Mouse (Mus musculus): Measurements from ENCODE around the gene Dnah17.

Gene Dnah17

DNA sequence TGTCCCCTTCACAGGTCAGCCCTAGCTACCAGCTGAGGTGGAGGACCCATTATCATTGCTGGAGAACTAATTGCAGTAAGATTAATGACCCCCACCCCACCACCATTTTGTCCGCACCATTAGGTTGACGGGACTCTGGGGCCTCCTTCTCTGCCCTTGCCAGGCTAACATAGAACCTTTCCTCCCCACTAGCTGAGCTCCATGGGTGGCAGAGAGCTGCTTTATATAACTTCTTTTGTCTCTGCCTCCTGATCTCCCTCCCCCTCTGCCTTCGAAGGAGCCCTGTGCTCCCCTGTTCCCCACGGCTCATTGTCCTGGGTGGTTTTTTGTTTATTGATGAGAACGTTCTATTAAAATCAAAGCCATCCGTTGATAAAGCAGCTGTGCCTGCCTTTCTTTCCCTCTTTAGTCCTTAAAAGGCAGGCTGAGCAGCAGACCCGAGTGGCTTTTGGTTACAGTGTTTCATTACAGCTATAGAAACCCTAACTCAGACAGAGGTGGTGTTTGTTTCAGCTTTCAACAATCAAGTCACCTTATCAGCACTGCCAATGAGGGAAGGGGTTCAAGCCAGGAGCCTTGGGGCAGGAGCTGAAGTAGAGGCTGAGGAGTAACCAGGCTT is 12.2 kb upstream of the Dnah17 start:
- DNase-seq (ENCODE audit: low spot score): peak; percentile 22

DNA sequence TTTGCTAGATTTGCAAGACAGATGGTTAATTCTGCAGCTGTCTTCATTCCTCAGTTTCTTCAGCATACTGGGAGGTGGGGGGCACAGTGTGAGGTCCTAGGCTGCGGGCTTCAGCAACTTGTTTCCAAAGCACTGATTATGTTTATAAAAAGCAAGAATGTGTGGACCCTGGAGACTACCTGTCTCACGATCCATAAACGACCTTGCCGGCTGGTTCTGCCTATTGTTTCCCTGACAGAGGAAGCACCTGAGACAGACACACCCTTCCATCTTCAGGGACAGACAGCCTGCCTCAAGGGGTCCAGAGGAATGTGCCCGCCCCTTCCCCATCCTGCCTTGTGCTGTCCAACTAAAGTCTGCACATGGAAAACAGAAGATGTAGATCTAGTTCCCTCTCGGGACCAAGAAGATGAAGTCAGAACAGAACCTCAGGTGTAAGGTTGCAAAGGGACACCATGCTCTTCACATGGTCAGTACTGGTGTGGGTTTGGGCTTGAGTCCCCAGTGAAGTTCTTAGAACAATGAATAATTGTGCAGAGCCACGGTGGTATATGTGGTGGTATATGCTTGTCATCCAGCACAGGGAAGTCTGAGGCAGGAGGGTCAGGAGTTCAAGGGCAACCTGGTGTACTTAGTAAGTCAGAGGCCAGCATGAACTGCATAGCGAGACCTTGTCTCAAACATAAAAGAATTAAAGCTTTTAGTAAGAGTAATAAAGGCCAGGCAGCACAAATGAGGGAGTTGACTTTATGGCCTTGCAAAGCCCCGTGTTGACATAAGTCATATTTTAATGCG is 10.5 kb upstream of the Dnah17 start:
- DNase-seq (ENCODE audit: low spot score): no peak

DNA sequence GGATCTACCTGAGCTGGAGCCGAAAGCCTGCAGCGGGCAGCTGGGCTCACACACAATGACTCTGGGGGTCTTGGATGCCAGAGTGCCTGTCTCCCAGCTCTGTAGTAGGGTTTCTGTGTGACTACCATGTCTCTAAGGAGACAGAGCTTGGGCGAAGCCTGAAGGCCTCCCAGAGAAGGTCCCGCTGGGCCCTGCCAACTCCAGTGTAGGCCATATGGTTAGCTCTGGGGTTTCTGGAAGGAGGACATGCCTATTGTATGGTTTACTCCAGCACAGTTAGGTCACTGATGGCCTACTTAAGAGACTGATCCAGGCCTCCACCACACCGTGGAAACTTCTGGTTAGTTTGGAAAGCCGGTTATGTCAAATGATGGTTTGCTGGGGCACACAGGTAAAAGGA is 7.9 kb upstream of the Dnah17 start:
- DNase-seq (ENCODE audit: low spot score): no peak

DNA sequence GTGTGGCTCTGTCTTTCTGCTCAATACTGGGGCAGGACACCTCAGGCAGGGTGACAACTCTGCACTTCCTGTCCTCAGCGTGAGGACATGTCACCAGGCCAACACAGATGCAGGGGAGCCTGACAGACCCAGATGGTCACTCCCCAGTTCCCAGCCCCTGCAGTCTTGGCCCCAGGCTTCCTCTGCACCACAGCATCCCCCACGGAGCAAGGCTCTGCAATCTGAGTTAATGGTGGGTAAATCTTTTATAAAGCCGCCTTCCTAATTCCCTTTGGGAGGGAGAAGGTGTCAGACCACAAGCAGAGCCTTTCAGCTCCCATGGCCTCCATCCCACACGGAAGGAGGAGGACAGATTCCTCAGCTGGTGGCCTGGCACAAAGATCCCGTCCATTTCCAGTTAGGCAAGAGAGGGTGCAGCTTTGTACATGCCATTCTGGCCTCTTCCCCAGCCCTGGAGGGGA is 5.8 kb upstream of the Dnah17 start:
- DNase-seq (ENCODE audit: low spot score): no peak

DNA sequence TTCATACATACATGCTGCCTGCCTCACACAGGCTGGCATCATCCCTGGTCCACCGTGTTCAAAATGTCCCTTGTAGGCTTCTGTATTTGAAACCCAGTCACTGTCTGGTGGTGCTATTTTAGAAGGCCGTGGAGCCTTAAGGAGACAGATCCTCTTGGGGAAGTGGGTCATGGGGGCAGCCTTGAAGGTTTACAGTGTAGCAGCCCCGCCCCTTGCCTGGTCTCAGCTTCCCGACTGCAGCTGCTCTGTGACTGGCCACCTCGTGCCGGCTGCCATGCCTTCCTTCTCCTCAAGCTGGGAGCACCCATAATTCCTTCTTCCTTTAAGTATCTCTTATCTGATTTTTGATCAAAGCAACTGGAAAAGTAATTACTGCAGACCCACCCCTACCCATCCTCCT is 4.8 kb upstream of the Dnah17 start:
- no peak for DNase-seq (ENCODE audit: low spot score)

DNA sequence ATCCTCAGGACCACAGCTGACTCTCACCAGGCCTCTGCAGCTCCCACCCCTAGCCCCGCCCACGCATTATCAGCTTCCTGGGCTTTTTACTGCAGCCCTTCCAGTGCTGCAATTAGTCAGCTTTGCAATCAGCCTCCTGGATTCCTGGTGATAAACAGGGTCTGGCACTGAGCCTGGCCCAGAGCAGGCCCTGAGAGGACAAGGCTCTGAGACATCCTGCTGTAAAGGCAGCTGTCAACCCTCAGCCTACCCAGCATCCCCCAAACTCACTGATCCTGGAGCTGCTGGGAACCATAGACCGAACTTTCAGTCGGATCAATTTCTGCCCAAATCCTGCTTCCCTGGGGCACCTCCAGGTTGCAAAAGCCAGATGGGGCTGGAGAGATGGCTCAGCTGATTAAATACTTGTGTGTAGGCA is 3.3 kb upstream of the Dnah17 start:
- DNase-seq (ENCODE audit: low spot score): peak; percentile 25

DNA sequence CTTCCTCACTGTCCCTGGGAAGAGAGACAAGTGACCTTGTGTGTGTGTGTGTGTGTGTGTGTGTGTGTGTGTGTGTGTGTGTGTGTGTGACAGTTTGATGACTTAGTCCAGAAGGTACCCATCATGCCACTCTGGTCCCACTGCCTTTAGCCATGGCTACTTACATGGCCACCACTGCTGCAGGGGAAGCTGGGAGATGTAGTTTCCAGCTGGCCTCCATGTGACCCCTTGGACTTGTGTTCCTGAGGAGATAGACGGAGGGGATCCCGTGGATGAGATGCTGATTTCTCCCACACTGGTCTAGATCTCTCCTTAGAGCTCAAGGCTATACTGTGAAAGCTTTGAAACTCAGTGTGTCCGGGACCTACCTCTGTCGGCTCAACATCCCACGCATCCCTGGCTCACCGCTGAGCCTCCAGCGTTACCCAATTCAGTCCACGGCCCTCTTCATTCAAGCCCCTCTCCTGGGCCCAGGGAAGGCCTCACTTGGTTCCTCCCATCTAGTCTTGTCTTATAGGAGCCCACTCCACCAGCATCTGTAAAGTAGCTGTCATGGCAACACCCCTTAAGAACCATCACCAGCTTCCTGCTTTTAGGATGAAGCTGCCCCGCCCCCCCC is 2.8 kb upstream of the Dnah17 start:
- DNase-seq (ENCODE audit: low spot score): peak; percentile 64

DNA sequence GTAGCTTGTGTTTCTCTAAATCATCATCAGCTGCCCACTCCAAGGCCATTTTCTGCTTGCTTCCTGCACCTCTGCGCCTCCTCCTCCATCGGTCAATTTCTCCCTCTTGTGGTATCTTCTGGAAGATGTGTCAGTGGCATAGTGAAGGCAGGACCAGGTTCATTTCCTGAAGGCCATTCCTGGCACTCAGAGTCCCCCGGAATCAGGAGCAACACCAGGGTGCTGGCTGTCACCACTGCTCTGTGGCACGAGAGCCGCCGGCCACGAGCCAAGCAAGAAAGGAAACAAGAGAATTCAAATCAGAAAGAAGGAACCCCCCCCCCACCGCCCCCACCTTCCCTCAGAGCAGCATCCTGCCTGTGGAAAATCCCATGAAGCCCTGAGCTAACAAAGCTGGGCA is 1.7 kb upstream of the Dnah17 start:
- DNase-seq (ENCODE audit: low spot score): no peak

DNA sequence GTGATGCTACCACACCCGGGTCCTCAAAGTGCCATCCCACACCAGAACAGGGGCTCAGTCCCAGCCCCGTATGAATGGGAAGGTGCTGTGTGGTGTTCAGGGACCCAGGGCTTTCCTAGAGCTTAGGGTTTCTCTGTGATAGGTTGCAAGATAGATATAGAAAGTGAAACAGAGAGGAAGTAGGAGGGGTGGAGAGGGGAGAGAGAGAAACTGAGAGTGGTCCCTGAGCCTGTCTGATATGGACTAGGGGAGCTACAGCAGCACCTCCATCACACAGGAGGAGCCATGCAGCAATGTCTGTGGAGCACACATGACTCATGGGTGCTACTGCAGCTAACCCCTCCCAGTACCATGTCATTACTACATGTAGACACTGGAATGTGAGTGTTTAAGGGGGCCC is 622 bp downstream of the Dnah17 start:
- DNase-seq (ENCODE audit: low spot score): no peak

DNA sequence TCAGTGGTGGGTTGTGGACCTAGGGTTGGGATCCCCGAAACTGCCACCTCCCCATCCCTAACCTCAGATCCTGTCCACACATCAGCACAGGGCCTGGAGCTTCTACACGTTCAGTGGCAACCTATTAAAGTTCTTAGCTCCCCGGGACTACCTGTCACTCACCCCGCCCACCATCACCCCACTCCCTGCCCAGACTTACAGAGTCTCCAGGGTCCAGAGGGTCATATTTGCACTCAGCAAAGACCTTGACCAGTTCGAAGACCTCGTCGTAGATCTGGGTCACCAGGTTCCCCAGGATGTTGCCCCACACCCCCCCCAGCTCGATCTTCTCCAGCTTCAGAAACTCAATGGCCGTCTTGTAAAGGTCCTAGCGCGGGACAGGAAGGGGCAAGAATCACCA is 8.8 kb downstream of the Dnah17 start:
- no peak for DNase-seq (ENCODE audit: low spot score)

DNA sequence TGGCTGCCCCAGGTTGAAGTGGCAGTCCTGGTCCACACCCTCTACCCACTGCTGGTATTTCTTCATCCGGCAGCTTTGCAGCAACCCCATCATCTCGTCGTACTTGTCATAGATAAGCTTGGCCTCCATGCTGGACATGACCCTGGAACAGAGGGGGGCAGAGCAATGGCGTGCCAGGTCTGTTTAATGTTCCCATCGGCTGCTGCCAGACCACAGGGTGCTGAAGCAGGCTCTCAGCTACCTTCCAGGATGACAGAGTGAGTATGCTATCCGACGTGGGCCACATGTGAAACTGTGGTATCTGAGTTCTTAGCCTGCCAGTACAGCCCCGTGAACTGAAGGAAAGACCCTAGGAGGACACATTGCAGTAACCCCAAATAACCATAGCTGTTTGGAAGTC is 11.7 kb downstream of the Dnah17 start:
- DNase-seq (ENCODE audit: low spot score): no peak

DNA sequence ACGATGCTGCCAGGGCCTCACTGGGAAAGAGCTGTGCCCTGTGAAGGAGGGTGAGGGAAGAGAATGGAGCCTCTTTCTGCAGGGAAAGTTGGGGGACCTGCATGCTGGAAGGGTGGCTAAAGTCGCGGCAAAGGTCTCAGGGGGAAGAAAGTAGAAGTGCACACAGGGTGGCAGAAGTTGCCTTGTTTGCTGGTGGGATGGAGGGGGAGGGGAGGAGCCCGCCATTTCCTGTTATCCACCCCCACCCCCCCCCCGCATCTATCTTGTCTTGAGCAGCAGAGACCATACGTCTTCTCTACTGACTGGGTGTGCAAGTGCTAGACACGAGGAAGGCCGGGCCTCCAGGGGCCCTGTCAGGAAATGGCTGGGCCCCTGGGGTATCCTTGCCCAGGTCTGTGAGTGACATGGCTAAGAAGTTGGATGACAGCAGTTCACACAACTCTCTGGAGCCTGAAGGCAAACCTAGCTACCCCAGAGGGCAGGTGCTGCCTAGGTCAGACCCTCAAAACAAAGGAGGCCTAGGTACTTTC is 15.8 kb downstream of the Dnah17 start:
- no peak for DNase-seq (ENCODE audit: low spot score)

DNA sequence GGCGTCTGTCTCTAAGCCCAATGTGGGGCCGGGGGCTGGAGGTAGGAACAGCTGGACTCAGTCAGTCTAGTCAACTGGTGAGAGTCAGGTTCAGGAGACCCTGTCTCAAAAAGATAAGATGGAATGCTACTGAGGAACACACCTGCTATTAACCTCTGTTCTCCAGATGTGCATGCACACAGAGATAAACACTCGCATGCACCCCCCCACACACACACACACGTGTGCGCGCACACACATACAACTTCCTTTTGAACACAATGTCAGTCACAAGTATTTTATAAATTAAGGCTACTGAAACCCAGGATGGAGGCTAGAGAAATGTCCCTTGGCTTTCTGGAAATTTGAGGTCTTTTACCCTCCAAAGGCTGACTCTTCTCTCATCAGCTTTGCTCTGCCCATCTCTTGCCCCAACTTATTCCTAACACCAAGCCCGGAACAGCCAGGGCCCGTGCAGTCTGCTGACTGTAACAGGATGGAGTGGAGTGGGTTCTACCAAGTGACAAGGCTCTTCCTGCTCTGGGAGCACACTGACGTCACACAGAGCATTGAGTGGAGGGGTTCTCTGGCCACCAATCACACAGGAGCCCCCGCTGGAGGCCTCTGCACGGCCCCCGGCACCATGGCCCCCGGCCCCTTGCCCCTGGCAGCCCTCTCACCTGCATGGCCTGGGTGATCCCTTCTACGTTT is 16.8 kb downstream of the Dnah17 start:
- DNase-seq (ENCODE audit: low spot score): no peak

DNA sequence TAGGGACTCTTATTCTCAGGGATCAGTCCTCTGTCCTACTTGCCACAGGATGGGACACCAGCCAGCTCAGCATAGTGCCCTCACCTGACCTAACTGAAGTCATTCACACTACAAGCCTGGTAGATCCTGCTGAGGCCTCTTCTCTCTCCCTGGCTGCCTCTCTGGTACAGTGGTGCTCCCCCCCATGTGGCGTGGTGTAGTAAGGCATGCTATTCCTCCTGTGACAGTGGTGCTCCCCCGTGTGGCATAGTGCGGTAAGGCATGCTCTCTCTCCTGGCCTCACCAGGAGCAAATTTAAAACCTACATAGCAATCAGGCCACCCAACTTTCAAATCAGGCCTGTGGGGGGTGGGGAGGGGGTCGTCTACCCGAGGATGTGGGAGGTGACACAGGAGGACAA is 26.4 kb downstream of the Dnah17 start:
- peak; percentile 90 for DNase-seq (ENCODE audit: low spot score)

DNA sequence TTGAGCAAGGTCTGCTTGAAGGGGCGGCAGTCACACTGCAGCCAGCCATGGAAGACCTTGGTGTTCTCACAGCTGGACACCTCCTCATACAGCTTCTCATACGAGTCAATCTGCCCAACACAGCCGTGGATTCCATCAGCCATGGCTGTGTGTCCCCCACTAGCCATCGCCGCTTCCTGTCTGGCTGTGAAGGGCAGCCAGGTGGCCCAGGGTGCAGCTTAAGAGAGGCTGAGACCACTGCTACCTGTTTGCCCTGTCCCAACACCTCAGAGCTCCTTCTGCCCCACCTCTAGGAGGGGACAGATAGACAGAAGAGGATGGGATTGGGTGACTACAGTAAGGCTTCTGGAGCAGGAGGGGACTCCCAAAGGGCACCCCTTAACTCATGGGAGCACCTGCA is 27.1 kb downstream of the Dnah17 start:
- DNase-seq (ENCODE audit: low spot score): no peak

DNA sequence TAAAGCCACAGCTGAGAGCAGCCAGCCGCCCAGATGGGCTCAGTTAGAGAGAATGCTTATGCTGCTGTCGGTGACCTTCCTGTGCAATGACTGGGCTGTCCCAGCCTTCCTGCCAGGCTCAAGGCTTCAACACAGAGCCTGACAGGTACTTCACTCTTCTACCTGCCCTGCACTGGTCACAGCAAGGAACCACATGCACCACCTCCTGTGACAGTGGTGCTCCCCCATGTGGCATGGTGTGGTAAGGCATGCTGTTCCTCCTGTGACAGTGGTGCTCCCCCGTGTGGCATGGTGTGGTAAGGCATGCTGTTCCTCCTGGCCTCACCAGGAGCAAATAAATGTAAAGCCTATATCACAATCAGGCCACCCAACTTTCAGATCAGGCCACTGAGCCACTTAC is 27.6 kb downstream of the Dnah17 start:
- peak; percentile 92 for DNase-seq (ENCODE audit: low spot score)

DNA sequence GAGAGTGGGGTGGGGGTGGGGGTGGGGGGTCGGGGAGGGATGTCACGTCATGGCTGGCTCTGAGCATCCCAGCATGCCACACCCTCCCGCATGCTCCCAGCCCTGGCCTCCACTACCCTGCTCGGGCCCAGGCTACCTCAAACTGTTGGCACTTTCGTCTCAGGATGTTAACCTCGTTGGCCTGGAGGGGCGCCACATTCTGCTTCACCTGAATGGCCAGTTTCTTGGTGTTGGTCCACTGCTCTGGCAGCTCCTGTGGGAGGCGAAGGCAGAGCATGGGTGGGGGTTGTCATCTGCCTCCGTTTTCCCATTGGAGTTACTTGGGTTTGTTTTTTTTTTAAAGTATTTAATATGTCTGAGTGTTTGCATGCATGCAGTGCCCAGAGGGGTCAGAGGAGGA is 29.3 kb downstream of the Dnah17 start:
- no peak for DNase-seq (ENCODE audit: low spot score)

DNA sequence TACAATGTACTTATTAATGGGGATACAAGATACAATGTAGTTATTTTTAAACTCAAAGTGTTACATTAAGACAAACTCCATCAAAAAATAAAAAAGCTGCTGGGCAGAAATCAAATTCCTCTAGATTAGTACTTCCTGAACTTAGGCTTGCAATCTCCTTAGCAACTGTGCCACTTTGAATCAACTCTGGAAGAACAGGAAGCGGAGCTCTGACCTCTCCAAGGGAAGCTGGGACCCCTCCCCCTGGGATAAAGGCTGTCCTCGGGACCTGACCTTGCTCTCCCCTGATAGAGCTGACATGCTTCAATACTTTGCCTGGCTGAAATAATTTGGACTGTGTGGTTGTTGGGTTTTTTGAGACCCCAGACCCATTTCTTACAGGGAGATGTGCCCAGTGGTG is 33.7 kb downstream of the Dnah17 start:
- no peak for DNase-seq (ENCODE audit: low spot score)

DNA sequence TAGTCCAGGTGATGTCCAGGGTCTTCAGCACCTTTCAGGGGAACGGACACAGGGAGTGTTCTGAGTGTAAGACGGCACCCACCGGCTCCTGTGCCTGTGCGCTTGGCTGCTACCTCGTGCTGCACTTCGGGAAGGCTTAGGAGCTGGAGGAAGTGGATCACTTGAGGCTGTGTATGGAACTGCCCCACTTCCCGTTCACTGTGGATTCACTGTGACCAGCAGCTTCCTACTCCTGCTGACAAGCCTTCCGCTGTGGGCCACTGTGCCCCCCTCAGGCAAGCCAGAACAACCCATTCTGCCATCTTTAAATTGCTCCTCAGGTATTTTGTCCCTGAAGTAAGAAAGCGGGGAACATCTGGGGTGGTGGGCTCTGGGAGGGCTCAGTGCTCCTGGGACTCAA is 35.4 kb downstream of the Dnah17 start:
- no peak for DNase-seq (ENCODE audit: low spot score)

DNA sequence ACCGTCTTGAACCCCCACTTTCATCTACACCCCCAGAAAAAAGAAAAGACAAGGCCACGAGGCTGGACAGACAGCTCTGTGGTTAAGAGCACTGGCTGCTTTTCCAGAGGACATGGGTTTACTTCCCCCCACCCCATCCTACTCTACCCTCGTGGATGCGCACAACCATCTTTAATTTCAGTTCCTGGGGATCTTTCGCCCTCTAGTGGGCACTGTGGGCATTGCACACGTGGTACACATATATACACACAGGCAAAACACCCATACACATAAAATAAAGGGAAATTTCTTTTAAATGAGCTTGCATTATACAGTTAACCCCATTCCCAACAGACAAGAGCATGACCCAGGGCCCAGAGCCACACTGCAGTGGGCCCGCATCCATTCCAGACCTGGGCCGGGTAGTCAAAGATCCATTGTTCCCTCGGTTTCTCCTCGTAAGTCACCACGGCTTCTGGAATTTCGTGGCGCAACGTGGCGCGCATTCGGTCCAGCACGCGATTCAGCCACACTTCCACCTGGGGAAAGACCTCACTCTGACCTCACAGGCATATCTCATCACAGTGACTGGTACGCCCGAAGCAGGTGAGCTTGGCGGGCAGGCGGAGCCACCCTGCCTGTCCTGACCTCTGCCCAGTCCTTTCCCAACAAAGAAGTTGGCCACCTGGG is 39.3 kb downstream of the Dnah17 start:
- no peak for DNase-seq (ENCODE audit: low spot score)

DNA sequence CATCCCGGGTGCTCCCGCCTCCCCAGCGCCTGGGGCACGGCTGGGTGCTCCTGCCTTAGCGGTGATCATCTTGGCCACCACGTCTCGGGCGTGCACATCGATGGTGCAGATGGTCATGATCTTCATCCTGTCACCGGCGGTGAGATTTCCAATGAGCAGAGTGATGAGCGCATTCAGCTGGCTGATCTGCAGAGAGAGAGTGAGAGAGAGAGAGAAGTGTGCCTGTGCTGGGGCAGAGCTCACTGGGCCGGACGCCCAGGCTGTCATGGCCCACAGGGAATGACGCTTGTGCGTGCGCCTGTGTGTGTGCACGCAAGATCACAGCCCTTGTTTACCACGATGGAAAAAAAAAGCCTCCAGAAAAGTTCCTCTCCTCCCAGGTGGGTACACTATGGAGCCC is 41.5 kb downstream of the Dnah17 start:
- DNase-seq (ENCODE audit: low spot score): no peak

DNA sequence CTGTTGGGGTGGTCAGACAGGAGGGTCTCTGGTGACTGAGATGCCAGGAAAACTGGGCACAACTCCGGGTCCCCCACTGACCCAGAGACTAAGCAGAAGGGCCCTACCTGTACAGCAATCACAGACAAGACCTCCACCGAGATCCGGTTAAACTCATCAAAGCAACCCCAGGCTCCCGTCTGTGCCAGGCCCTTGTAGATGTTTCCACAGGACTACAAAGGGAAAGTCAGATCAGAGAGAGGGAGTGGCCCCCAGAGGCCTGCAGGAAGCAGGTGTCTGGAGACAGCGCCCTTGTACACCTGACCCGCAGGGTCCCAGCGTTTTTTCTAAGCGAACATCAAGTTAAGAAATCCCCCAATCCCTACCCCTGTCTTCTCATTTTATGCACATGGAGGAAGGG is 44.5 kb downstream of the Dnah17 start:
- no peak for DNase-seq (ENCODE audit: low spot score)
